Mouse (Mus musculus) brain, adult 2 months (tissue): ENCODE results near the gene Rph3a.

Source experiments
- DNase-seq: peaks from one replicate; pipeline ENCODE4 v3.0.0; 2011; ENCODE audit warnings: low read depth, low spot score

Gene Rph3a

DNA sequence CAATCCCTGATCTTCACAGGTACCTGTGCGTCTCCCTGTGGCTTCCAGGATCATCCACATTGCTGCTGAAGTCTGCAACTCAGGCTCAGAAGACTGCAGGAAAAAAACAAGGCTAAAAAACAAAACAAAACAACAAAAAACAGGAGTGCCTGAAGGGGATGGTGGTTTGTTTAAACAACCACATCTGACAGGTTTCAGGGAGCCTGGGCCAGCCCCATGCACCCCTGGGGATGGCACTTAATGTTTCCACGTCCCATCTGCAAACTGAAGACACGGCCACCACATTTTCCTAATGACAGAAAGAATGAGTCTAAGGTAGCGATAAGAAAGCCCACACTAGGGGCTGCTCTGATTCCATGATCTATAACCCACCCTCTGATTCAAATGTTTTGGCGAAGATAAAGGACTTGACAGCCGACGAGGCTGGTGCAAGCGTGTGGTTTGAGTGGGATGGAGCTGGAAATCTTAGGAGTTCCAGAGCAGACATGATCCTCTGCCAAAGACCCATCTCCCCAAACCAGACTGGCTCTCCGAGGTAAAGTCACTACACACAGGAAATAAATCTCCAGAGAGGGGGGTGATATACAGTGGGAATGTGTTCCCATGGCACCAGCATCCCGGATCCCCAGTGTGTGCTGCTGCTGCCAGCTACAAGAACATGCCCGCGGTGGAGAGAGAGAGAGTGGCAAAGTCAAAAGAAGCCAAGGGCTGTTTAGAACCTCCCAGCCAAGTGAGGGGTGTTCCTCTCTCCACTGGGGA lies at the start of gene Rph3a:
Rph3a (minus strand) TSS at position 282 of the 759 bp plus-strand sequence.
- peak; percentile 77 for DNase-seq

DNA sequence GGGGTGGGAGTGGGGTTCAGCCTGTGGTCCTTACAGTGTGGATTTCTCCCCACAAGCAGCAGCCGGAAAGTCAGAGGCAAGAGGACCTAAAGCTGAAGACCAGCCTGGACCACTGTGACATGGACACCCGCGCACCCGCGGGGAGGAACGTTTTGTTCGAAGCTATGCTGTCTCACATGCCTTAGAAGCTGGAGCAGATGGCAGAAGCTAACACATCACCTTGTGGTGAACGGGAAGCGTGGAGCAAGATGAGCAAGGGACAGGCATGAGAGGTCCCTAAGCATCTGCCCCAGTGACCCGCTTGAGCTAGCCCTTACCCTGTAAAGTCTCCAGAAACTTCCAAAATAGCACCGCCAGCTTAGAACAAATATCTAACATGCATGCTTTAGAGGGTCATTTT lies 48.4 kb upstream of the Rph3a start:
- DNase-seq: peak; percentile 54

DNA sequence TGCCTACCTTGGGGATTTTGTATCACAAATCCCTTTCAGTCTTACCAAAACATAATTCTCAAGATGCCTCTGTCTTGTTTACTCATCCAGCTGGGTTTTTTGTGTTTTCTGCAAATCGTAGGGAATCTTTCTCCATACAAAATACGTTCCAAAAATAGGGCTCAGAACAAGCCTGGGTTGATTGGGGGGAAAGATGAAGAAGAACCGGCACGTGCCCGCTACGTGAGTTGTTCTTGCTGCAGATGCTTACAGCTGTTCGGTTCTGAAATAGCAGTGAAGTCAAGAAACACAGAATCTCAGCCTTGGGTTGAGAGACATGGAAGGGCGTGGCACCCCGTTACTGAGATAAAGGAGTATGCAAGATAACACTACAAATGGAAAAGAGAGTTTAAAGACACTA lies 44.0 kb upstream of the Rph3a start:
- peak; percentile 55 for DNase-seq

DNA sequence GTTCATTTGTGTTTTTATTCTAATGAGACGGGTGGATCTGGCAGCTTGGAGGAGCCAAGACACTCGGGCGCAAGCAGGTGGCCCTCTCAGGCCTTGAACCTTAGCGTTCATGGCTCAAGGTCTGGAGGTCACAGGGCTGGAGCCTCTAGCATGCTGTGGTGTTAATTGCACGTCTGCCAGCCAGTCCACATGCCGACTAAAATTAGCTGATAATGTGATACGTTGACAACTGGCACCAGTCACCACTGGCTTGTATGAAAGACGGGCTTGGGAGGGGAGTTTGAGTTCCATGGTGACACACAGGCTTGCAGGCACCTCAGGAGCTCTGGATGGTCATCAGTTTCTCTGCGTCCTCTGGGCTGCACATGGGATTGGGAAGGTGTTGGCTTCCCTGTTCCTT lies 31.9 kb upstream of the Rph3a start:
- DNase-seq: no peak

DNA sequence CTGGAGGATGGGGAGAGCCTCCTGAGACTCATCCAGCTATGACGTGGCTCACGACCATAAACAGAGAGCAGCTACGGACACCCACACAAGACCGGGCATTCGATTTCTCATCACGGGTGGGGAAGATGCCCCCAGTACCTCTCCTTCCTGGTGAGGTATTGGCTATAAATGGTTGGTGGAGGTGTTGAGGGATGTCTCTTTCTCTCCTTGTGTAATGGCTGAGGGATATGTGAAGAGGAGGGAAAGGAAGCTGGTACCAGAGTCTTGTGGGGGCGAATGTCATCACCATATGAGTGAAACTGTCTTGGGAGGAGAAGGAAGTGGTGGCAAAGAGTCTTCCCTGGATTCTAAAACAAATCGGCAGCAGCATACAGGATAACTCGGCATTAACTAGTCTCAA lies 29.6 kb upstream of the Rph3a start:
- DNase-seq: peak; percentile 51

- DNase-seq: peak; percentile 65
These were observed 20.3 kb upstream of the Rph3a start for GRCm38 (mm10) chr5:121030161-121030560.

GRCm38 (mm10) chr5:121019505-121019904 lies 9.6 kb upstream of the Rph3a start:
- DNase-seq: peak; percentile 91

- no peak for DNase-seq
These were observed 7.8 kb upstream of the Rph3a start for GRCm38 (mm10) chr5:121017699-121018098.

DNA sequence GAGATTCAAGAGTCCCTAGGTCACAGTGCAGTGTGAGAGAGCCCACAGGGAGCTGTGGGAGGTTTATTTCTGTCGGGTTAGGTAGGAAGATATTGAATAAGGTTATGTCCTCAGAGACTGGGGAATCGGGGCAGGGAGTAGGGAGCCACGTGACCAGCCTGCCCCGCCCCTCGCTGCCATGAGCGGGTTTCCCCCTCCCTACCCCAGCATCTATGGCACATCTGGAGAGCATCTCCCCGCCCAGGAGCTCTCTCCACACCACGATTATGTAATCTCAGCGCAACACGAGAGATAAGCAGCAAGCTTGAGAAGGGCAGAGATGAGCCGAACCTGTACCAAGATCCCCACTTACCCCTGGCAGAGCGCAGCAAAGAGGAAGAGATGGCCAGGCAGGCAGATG lies 6.5 kb upstream of the Rph3a start:
- peak; percentile 71 for DNase-seq

DNA sequence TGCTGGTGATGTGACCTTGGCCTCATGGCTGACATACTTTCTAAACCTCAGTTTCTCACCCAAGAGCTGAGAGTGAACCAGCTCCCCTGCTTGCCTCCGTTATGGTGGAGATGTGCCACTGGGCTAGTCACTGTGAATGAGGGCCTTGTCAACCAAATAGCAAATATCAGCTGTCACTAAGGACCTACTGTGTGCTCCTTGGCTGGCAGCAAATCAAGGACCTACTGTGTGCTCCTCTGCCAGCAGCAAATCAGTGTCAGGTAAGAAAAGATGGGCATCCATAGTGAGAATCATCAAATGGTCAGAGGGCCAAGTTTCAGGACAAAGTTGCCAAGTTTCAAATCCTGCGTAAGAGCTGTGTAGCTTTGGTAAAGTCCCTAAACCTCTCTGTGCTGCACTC lies 4.6 kb upstream of the Rph3a start:
- DNase-seq: no peak

DNA sequence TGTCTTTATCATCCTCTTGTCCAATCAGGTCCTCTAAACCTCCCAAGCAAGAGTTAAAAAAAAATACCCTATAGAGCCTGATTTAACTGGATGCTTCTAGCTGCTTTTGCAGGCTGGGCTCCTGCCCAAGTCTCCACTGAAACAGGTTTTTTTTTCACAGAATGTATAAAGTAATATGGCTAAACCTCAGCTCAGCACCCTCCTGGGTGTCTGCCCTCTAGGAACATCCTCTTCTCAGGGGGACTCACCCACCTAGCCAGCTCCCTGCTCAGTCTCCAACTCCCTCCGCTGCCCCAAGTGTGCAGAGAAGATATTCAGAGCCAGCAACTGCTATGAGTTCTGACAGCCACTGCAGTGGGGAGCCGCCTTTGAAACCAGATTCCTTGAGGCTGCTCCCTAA lies 2.1 kb upstream of the Rph3a start:
- peak; percentile 42 for DNase-seq

GRCm38 (mm10) chr5:121009406-121009805 lies 486 bp downstream of the Rph3a start:
- peak; percentile 93 for DNase-seq

- peak; percentile 77 for DNase-seq
These were observed 1.3 kb downstream of the Rph3a start for GRCm38 (mm10) chr5:121008411-121009239.

- DNase-seq: no peak
These were observed 2.3 kb downstream of the Rph3a start for GRCm38 (mm10) chr5:121007563-121007962.

GRCm38 (mm10) chr5:121007130-121007529 lies 2.8 kb downstream of the Rph3a start:
- peak; percentile 73 for DNase-seq

- peak; percentile 59 for DNase-seq
These were observed 3.7 kb downstream of the Rph3a start for GRCm38 (mm10) chr5:121006176-121006575.

GRCm38 (mm10) chr5:121003781-121004180 lies 6.1 kb downstream of the Rph3a start:
- DNase-seq: peak; percentile 91

GRCm38 (mm10) chr5:120999573-120999972 lies 10.3 kb downstream of the Rph3a start:
- DNase-seq: peak; percentile 58

DNA sequence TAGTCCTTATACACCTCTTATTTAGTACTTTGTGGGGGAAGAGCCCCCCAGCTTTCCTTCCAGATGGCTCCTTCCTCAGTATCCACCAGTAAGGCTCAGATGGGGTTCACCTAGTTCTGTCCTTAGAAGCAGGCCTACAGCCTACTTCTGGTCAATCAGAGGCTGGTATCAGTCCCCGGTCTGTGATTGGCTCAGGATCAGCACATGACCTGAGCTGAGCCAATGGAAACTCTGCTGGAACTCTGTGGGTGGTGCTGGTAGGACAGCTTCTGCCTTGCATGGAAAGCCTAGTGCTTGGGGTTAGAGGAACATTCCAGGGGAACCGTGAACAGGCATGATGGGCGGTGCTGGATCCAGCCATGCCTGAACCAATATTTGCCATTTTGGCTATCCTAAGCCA lies 21.5 kb downstream of the Rph3a start:
- no peak for DNase-seq

DNA sequence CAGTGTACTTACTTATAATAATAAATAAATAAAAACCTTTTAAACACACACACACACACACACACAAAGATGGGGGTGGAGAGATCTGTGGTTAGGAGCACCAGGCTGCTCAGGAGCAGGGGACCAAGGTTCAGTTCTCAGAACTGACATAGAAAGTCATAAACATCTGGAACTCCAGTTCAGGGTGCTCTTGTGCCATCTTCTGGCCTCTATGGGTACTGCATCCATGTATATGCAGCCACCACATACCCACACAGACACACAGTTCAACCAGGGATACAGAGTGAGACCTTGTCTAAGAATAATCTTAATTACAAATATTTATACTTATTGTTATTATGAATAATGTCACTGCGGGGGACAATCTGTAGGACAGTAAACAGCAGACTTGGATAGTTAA lies 26.9 kb downstream of the Rph3a start:
- no peak for DNase-seq

GRCm38 (mm10) chr5:120981211-120981610 lies 28.7 kb downstream of the Rph3a start:
- DNase-seq: peak; percentile 72

GRCm38 (mm10) chr5:120980116-120980515 lies 29.8 kb downstream of the Rph3a start:
- no peak for DNase-seq

GRCm38 (mm10) chr5:120976138-120976537 lies 33.8 kb downstream of the Rph3a start:
- DNase-seq: no peak
